Mouse (Mus musculus) kidney, postnatal 25 days (tissue): ENCODE data around the gene Aftph.
"Not testable (repeated sequence)": the region's sequence is repeated elsewhere in the genome, so short reads cannot be mapped to it uniquely, and the experiment has no call there.

Experiments used
- DNase-seq, 2 experiments: peaks; one replicate each; pipeline ENCODE4 v3.0.0; 2021; ENCODE audit warnings: mixed read lengths in 2 of 2

Gene Aftph

DNA sequence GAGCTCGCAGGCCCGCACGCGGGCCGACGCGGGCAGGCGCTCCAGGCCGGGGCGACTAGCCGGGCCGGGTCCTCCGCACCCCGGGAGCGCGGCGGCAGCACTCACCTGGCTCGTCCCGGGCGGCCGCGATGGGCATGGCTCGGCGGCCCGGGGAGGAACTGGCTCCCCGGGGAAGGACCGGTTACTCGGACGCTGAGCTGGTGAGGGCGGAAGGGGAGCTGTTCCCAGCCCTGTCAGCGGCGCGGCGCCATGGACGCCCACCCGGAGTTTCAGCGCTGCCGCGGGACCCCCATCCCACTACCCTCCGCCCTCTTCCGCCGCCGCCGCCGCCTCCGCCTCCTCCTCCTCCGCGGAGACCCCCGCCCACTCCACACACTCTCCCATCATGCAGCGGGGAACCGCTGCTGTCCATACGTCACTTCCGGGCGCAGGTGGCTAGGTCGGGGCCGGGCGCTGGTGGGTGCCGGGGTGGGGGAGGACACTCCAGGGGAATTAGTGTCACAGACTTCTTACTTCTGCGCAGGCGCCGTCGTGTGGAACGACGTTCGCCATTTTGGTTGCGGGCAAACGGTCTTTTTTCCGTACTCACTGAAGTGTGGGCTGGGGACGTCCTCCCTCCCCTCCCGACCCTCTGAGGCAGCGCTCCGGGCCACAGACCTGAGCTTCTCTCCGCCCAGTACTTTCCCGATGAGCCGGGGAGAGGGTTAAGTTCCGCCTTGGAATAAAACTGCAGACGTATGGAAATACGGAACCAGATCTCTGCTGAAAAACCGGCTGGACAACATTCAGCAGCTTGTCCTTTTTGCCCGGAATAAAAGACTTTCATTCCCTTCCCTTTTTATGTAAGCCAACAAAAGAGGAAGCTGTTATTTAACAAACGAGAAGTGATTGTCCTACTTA, at the start of gene Aftph:
TSS of gene Aftph (minus strand) at position 389 of the 900 bp plus-strand sequence.
- DNase-seq, result peak; percentile 99 to 100

DNA sequence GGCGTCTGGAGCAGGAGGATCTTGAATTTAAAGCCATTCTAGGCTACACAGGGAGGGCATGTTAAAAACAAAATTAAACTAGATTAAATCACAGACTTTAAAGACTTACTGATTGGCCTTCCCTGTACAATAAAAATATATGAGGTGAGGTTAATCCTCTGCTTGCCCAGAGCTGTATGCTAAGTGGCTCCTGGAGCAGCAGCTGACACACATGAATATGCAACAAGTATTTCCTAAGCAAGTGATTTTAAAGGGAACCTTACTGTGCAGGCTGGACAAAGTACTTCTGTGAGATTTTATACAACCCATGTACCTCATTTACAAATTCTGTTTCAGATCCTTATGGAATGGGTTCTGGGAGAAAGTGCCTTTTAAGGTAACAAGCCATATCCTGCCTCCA, 47.6 kb upstream of the Aftph start:
- DNase-seq, result no peak

DNA sequence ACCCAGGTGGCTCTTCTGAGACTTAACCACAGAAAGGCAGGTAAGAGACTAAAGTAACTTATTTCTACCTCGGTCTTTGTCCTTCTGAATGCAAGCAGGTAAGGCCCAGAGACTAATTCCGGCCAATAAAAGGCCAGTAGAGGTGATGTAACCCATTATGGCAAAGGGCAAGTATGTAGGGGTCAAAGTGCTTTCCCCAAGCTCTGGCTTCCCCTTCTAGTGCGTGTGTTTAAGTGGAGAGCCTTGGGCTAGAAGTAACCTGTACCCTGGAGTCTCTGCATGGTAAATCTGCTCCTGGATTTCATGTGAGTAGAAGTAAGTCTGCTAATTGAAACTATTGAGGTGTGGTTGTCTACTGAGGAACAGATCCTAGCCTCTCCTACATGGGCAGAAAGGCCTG, 46.7 kb upstream of the Aftph start:
- no peak for DNase-seq

- DNase-seq, result no peak
Measured at GRCm38 (mm10) chr11:20786191-20786590, 44.8 kb upstream of the Aftph start.

- DNase-seq, result no peak
Measured at GRCm38 (mm10) chr11:20785186-20785585, 43.8 kb upstream of the Aftph start.

DNA sequence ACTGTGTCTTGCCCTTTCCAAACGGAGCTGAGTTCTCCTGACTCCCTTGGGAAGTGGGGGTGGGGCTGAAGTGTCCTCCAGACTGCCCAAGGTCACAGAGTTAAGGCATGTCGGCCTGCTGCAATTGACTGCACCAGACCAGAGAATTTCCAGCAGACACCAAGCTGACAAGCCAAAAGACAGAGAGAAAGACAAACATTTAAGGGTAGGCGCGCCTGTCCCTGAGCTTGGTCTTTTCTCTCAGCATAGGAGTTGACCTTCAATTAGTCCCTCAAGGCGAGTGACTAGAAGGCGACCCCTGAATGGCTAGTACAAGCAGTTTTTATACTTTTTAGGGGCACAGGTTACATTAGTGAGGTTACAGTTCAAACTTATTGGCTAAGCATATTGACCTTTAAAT, 43.4 kb upstream of the Aftph start:
- no peak for DNase-seq

DNA sequence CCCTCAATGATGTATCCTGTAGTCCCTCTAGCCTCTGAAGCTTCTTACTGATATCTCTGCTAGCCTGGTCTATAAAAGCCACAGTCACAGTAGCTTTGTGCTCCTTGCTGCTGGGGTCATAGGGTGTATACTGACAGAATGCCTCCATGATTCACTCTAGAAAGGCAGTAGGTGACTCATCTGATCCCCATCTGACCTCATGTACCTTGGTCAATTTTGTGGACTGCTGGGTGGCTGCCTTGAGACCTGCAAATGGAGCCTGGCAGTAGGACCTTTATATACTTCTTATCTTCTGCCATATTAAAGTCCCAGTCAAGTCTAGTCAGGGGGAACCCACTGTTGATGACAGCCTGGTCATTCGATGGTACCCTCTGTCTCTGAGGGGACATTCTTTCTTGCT, 42.1 kb upstream of the Aftph start:
- no peak for DNase-seq

- DNase-seq, result no peak
Measured at GRCm38 (mm10) chr11:20782620-20783019, 41.2 kb upstream of the Aftph start.

- no peak for DNase-seq
Measured at GRCm38 (mm10) chr11:20780312-20780711, 38.9 kb upstream of the Aftph start.

- DNase-seq, result no peak
Measured at GRCm38 (mm10) chr11:20778861-20779563, 37.6 kb upstream of the Aftph start.

DNA sequence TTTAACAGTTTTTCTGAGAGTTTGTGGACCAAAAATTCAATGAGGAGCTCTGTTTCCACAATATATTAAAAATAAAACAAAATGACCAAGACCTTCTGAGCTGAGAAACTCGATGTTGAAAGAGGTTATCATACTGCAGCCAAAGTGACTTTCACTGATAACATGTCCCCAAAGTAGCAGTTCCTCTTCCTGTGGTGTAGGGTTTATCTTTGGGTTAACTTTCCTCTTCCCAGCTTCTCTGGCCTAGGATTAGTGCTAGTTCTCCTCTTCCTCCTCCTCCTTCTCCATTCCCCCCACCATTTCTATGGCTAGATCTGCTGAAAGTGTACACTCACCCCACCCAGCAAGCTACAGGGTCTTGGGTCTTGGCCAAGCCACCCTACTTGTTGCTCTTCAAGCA, 36.9 kb upstream of the Aftph start:
- no peak for DNase-seq

- DNase-seq, result no peak
Measured at GRCm38 (mm10) chr11:20776668-20777067, 35.3 kb upstream of the Aftph start.

DNA sequence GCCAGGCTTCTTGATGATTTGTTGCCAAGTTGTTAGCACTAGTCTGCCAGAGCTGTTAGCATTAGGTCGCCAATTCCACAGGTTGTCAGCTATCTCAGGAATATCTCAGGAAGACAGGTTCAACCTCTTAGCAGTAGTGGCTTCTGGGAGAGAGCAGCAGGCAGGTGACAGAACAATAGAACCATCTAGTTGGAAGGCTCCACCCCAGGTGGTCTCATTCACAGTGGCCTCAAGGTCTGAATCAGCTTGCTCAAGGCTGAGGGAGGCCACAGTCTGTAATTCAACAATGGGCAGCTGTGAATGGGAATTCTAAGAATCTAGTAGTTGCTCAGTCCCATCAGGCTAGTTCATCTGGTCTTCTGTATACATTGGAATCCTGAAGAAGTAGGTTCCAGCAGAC, 31.3 kb upstream of the Aftph start:
- no peak for DNase-seq

- not testable (repeated sequence) for DNase-seq
Measured at GRCm38 (mm10) chr11:20771827-20772226, 30.4 kb upstream of the Aftph start.

DNA sequence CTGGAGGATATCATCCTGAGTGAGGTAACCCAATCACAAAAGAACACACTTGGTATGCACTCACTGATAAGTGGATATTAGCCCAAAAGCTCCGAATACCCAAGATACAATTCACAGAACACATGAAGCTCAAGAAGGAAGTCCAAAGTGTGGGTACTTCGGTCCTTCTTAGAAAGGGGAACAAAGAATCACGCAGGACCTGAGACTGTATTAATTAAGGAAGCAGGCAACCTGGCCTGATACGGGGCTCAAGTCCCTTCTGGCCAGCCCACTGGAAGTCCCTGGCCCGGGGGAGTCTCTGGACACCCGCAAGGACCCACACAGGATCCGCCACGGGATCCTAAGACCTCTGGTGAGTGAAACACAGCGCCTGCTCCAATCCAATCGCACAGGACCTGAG, 20.6 kb upstream of the Aftph start:
- DNase-seq, result not testable (repeated sequence)

DNA sequence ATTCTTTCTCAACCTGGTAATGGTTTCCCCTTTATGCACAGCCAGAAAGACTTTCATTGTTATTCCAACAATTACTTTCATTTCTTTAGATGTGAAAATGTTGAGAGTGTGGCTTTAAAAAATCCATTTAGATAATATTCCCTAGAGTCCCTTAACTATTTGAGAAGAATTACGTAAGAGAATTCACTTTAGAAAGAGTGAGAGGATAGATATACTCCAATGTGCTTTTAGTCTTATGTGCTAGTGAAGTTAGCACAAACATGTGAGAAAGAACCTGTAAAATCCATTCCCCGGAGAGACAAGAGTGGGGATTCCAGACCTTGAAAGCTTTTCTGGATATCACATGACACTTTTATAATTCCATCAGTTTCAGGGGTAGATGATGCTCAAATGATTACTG, 9.2 kb upstream of the Aftph start:
- no peak for DNase-seq

DNA sequence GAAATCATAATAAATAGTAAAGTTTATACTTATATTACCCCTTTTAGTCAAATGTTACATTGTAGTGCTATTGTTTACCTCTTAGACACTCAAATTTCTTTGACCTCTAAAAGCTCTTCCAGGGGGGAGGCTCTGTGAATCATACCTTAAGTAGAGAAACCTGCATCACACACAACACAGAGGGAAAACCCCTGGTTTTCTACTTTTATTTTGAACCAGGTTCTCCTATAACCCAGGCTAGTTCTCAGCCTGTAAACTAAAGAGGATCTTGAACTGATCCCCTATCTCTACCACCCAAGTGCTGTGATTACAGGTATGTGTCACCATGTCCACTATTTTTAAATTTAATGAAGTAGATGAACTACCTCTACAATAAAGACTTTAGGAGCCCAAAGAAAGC, 2.0 kb upstream of the Aftph start:
- DNase-seq, result no peak

GRCm38 (mm10) chr11:20742361-20742897, 1.0 kb upstream of the Aftph start:
- peak; percentile 76 for DNase-seq

DNA sequence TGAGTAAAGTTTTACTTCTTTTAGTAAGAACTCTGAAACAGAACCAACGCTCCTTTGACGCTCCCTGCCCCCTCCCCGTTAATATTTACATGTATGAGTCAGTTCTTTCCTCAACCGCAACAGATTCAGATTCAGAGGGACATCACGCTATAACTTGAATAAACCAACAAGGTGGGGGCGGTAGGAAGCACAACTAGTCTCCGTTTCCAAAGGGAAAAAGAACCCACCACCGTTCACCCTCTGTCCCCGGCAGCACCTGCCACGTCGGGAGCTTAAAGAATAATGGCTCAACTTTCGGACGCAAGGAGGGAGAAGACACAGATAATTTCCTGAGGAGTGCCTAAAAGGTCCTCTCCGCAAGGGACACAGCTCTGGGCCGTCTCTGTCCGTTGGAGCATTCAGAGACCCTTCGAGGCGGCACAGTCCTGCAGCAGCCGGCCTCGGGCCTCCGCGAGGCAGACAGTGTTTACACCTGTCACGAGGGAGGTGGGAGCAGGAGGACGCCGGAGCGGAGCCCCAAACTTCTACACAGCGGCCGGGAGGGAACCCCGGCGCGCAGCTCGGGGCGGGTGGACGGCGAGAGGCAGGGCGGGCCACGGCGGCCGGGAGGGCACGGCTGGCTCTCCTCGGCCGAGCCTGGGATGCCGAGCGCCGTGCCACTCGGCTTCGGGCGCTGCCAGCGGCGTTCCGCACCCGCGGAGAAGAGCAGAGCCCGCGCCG, 748 bp downstream of the Aftph start:
- DNase-seq, result peak; percentile 49 to 67

GRCm38 (mm10) chr11:20734066-20734465, 7.3 kb downstream of the Aftph start:
- DNase-seq, result no peak

DNA sequence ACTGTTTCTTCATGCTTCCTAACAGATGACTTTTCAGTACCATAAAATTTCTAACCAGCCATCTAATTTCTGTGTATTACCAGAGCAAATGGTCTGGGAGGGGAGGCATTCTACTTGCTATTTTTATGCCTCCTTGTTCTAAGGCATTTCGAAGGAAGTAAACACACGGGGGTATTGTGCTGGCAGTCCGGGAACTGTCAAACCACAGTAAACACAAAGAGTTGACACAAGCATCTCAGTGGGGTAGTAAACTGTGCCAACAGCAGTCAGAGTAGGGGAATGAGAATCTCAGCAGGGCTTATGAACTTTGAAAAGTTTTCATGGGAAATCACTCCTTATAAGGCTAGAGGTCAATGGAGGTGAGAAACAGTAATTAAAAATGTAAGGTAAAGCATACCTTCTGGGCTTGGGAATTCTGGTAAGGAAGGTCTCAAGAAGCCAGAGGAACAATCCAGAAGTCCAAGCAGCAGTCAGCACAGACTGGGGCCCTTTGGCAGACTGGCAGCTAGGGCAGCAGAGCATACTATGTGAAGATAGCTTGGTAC, 7.8 kb downstream of the Aftph start:
- DNase-seq, result peak; percentile 36 to 57

DNA sequence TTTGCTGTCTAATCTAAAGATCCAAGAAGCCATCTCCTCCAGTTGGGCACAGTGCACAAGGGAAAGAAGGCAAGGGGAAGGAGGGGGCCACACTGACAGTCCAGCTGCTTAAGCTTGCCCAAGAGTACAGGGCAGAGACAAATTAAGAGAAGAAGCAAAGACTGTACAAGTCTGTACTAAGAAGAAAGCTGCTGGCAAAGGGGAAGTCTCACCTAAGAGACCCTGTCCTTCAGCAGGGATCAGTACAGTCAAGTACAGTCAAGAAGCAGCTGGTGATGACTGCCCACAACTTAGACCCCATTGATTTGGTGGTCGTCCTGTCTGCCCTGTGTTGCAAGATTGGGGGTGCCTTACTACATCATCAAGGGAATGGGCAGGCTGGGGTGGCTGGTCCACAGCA, 12.0 kb downstream of the Aftph start:
- no peak for DNase-seq

GRCm38 (mm10) chr11:20728044-20728443, 13.3 kb downstream of the Aftph start:
- DNase-seq, result no peak
